Mouse (Mus musculus) liver, adult 2 months (tissue): ENCODE results near the gene Itprip. TPM values are rescaled to one million over a fixed set of nuclear protein-coding genes. Genes with fewer than 3 reads are reported as not detected.
A peak's percentile ranks its signal among the peaks of the same experiment; 100 is the strongest.

ENCODE experiments used
- DNase-seq: peaks from one replicate; pipeline ENCODE4 v3.0.0-alpha.2; 2011; ENCODE audit warnings: low read depth, low spot score; ENCODE audit errors: extremely low read depth
- H3K27ac ChIP-seq: fragments of 200-500 bp; replicated peaks from 2 replicates; pipeline ENCODE4 v1.5.1; 2012; ENCODE audit warnings: low read depth, mild to moderate bottlenecking, control low read depth, inconsistent platforms, low read length; ENCODE audit not compliant: insufficient read depth
- H3K27me3 ChIP-seq: fragments of 200-500 bp; 2 replicates; pipeline ENCODE4 v1.6.1; 2012; ENCODE audit warnings: mild to moderate bottlenecking, moderate library complexity, low read length, inconsistent platforms; ENCODE audit not compliant: control insufficient read depth, insufficient read depth
- H3K36me3 ChIP-seq: fragments of 200-500 bp; 2 replicates; pipeline ENCODE4 v1.6.1; 2012; ENCODE audit warnings: low read length, inconsistent platforms; ENCODE audit not compliant: control insufficient read depth, insufficient read depth
- H3K4me1 ChIP-seq: fragments of 200-500 bp; 2 replicates; pipeline ENCODE4 v1.6.1; 2011; ENCODE audit warnings: low read length; ENCODE audit not compliant: control insufficient read depth, insufficient read depth
- H3K4me3 ChIP-seq: fragments of 200-500 bp; 2 replicates; pipeline ENCODE4 v1.5.1; 2011; ENCODE audit warnings: low read depth, mild to moderate bottlenecking, control low read depth, low read length, moderate library complexity; ENCODE audit not compliant: insufficient read depth
- H3K79me2 ChIP-seq: fragments of 200-500 bp; 2 replicates; pipeline ENCODE4 v1.6.1; 2012; ENCODE audit warnings: inconsistent platforms, mild to moderate bottlenecking, low read length, moderate library complexity; ENCODE audit not compliant: control insufficient read depth, insufficient read depth
- H3K9ac ChIP-seq: fragments of 200-500 bp; 2 replicates; pipeline ENCODE4 v1.6.1; 2012; ENCODE audit warnings: low read depth, mild to moderate bottlenecking, control low read depth, inconsistent platforms, low read length
- CTCF ChIP-seq: fragments of 200-500 bp; IDR thresholded peaks from 2 replicates; pipeline ENCODE4 v1.5.1; 2011; ENCODE audit warnings: low read depth, low read length, control low read depth
- POLR2A ChIP-seq: fragments of 200-500 bp; IDR thresholded peaks from 2 replicates; pipeline ENCODE4 v1.6.1; 2011; ENCODE audit warnings: low read length, control low read depth; ENCODE audit not compliant: insufficient read depth; ENCODE audit errors: extremely low read depth
- WGBS: fragments of 180-500 bp; shearing (Covaris S2); methylation state at CpG from one replicate; pipeline ENCODE4 v1.1.7; 2018; 5-methylcytosine and 5-hydroxymethylcytosine counted together
- polyA plus RNA-seq: library from polyadenylated mRNA; depleted of rRNA; stranded (reverse); fragments of >200 nt; gene quantifications from 2 replicates; pipeline ENCODE4 v1.2.3, GENCODE M21; 2012
- total RNA-seq: library from RNA; depleted of rRNA; stranded (reverse); fragments of >200 nt; gene quantifications from 2 replicates; pipeline ENCODE4 v1.2.3, GENCODE M21; 2014

Gene Itprip
- total and polyA plus RNA-seq, 2 experiments: 0.51 to 0.65 TPM

- Histone ChIP-seq H3K4me3 (no peak overlapping the region), H3K27me3 (no peaks in the 10 kb centered on the region), H3K36me3 (no peaks in the 10 kb centered on the region), H3K4me1 (0 out of 2 replicates have a peak, but pooled peaks cover 2% of the 10 kb centered on the region), H3K79me2 (no peaks in the 10 kb centered on the region), H3K9ac (no peak overlapping the region), H3K27ac (0 out of 2 replicates have a peak overlapping the region, but pooled peaks have one; percentile 21)
- TF ChIP-seq CTCF (no peak), POLR2A (no peak)
- DNase-seq: peak; percentile 18
- WGBS: 55% methylated on average over 7 of the region's 7 CpGs
These were observed 32.5 kb downstream of the Itprip start for GRCm38 (mm10) chr19:47886617-47887016.

GRCm38 (mm10) chr19:47885886-47886285 lies 33.2 kb downstream of the Itprip start:
- no peaks in the 10 kb centered on the region for H3K4me1 ChIP-seq
- no peak overlapping the region for H3K4me3 ChIP-seq
- H3K36me3 ChIP-seq: no peaks in the 10 kb centered on the region
- TF ChIP-seq CTCF (no peak), POLR2A (no peak)
- no peak overlapping the region for H3K9ac ChIP-seq
- H3K27me3 ChIP-seq: no peaks in the 10 kb centered on the region
- peak overlapping the region; percentile 71 for H3K27ac ChIP-seq
- WGBS: 73% methylated on average over 11 of the region's 11 CpGs
- no peaks in the 10 kb centered on the region for H3K79me2 ChIP-seq
- no peak for DNase-seq

- no peaks in the 10 kb centered on the region for H3K36me3 ChIP-seq
- H3K79me2 ChIP-seq: no peaks in the 10 kb centered on the region
- no peak overlapping the region for H3K9ac ChIP-seq
- no peaks in the 10 kb centered on the region for H3K27me3 ChIP-seq
- H3K4me3 ChIP-seq: no peak overlapping the region
- no peak overlapping the region for H3K27ac ChIP-seq
- TF ChIP-seq POLR2A (no peak), CTCF (no peak)
- WGBS: 67% methylated on average over 7 of the region's 7 CpGs
- DNase-seq: no peak
- no peaks in the 10 kb centered on the region for H3K4me1 ChIP-seq
These were observed 33.8 kb downstream of the Itprip start for GRCm38 (mm10) chr19:47885191-47885743.

- Histone ChIP-seq H3K4me3 (no peak overlapping the region), H3K27me3 (no peaks in the 10 kb centered on the region), H3K27ac (no peak overlapping the region), H3K79me2 (no peaks in the 10 kb centered on the region), H3K4me1 (no peaks in the 10 kb centered on the region), H3K9ac (no peak overlapping the region), H3K36me3 (no peaks in the 10 kb centered on the region)
- no peak for TF ChIP-seq POLR2A
- no peak for TF ChIP-seq CTCF
- 82% methylated on average over 13 of the region's 13 CpGs for WGBS
- no peak for DNase-seq
These were observed 34.6 kb downstream of the Itprip start for GRCm38 (mm10) chr19:47884296-47885085.

GRCm38 (mm10) chr19:47882882-47883254 lies 36.2 kb downstream of the Itprip start:
- H3K36me3 ChIP-seq: no peaks in the 10 kb centered on the region
- WGBS: 59% methylated on average over 9 of the region's 9 CpGs
- H3K27me3 ChIP-seq: no peaks in the 10 kb centered on the region
- no peak overlapping the region for H3K9ac ChIP-seq
- no peak for DNase-seq
- H3K4me3 ChIP-seq: no peak overlapping the region
- H3K4me1 ChIP-seq: no peaks in the 10 kb centered on the region
- no peak overlapping the region for H3K27ac ChIP-seq
- no peaks in the 10 kb centered on the region for H3K79me2 ChIP-seq
- TF ChIP-seq CTCF: no peak
- no peak for TF ChIP-seq POLR2A

GRCm38 (mm10) chr19:47882151-47882881 lies 36.8 kb downstream of the Itprip start:
- TF ChIP-seq POLR2A (no peak), CTCF (peak; percentile 100)
- H3K4me1 ChIP-seq: no peaks in the 10 kb centered on the region
- H3K79me2 ChIP-seq: no peaks in the 10 kb centered on the region
- WGBS: 22% methylated on average over 11 of the region's 11 CpGs
- no peaks in the 10 kb centered on the region for H3K36me3 ChIP-seq
- no peak overlapping the region for H3K9ac ChIP-seq
- H3K4me3 ChIP-seq: no peak overlapping the region
- no peak overlapping the region for H3K27ac ChIP-seq
- H3K27me3 ChIP-seq: no peaks in the 10 kb centered on the region
- peak; percentile 34 for DNase-seq
